Mouse (Mus musculus) cortical plate, adult 2 months (tissue): ENCODE data around the gene Prkacb. TPM values are rescaled to one million over a fixed set of nuclear protein-coding genes. Genes with fewer than 3 reads are reported as not detected.
A peak's percentile ranks its signal among the peaks of the same experiment; 100 is the strongest.

Source experiments
- H3K27ac ChIP-seq: fragments of 200-500 bp; 2 replicates; pipeline ENCODE4 v1.5.1; 2012; ENCODE audit warnings: low read length, control low read depth, inconsistent platforms; ENCODE audit not compliant: insufficient read depth
- H3K4me1 ChIP-seq: fragments of 200-500 bp; 2 replicates; pipeline ENCODE4 v1.6.1; 2011; ENCODE audit warnings: low read length; ENCODE audit not compliant: control insufficient read depth, insufficient read depth
- H3K4me3 ChIP-seq: fragments of 200-500 bp; 2 replicates; pipeline ENCODE4 v1.5.1; 2011; ENCODE audit warnings: mild to moderate bottlenecking, low read length, control low read depth; ENCODE audit not compliant: insufficient read depth
- CTCF ChIP-seq: fragments of 200-500 bp; IDR thresholded peaks from 2 replicates; pipeline ENCODE4 v1.5.1; 2011; ENCODE audit warnings: mild to moderate bottlenecking, control low read depth, low read length; ENCODE audit not compliant: insufficient read depth; ENCODE audit errors: extremely low read depth
- POLR2A ChIP-seq: fragments of 200-500 bp; IDR thresholded peaks from 2 replicates; pipeline ENCODE4 v1.6.1; 2011; ENCODE audit warnings: mild to moderate bottlenecking, low read length, control low read depth; ENCODE audit not compliant: insufficient read depth; ENCODE audit errors: extremely low read depth
- polyA plus RNA-seq: library from polyadenylated mRNA; depleted of rRNA; stranded (reverse); fragments of >200 nt; gene quantifications from 2 replicates; pipeline ENCODE4 v1.2.3, GENCODE M21; 2012

The Prkacb gene
- polyA plus RNA-seq, 1 experiment = 258 TPM

GRCm38 (mm10) chr3:146704099-146704498, 108.7 kb downstream of the Prkacb start:
- no peak overlapping the region for H3K4me3 ChIP-seq
- H3K27ac ChIP-seq = no peak overlapping the region
- TF ChIP-seq CTCF (no peak), POLR2A (no peak)
- no peaks in the 10 kb centered on the region; the same call in 1 of the 2 replicates for H3K4me1 ChIP-seq

- H3K4me1 ChIP-seq = peaks cover 1% of the 10 kb centered on the region
- TF ChIP-seq CTCF (no peak), POLR2A (no peak)
- H3K4me3 ChIP-seq = no peak overlapping the region
- no peak overlapping the region for H3K27ac ChIP-seq
Measured at GRCm38 (mm10) chr3:146700051-146700450, 112.7 kb downstream of the Prkacb start.

GRCm38 (mm10) chr3:146698982-146699381, 113.8 kb downstream of the Prkacb start:
- H3K4me1 ChIP-seq = peaks cover 1% of the 10 kb centered on the region; the same call in 1 of the 2 replicates
- TF ChIP-seq CTCF (no peak), POLR2A (no peak)
- no peak overlapping the region for H3K4me3 ChIP-seq
- H3K27ac ChIP-seq = no peak overlapping the region

GRCm38 (mm10) chr3:146692547-146692946, 120.2 kb downstream of the Prkacb start:
- H3K4me3 ChIP-seq = no peak overlapping the region
- H3K27ac ChIP-seq = no peak overlapping the region
- no peaks in the 10 kb centered on the region; the same call in 1 of the 2 replicates for H3K4me1 ChIP-seq
- TF ChIP-seq CTCF (no peak), POLR2A (no peak)

- H3K4me3 ChIP-seq = no peak overlapping the region
- H3K27ac ChIP-seq = no peak overlapping the region
- peaks cover 1% of the 10 kb centered on the region; the same call in 1 of the 2 replicates for H3K4me1 ChIP-seq
- TF ChIP-seq CTCF (no peak), POLR2A (no peak)
Measured at GRCm38 (mm10) chr3:146687121-146687725, 125.6 kb downstream of the Prkacb start.

GRCm38 (mm10) chr3:146686428-146686827, 126.4 kb downstream of the Prkacb start:
- Histone ChIP-seq H3K27ac (no peak overlapping the region), H3K4me3 (no peak overlapping the region), H3K4me1 (peaks cover 3% of the 10 kb centered on the region; the same call in 1 of the 2 replicates)
- TF ChIP-seq CTCF = no peak
- TF ChIP-seq POLR2A = no peak

- peak within 1 kb of the TSS; percentile 57 for H3K4me3 ChIP-seq
- no peak within 1 kb of the TSS for H3K27ac ChIP-seq
- H3K4me1 ChIP-seq = peaks cover 3% of the 10 kb centered on the region; the same call in 1 of the 2 replicates
- no peak for TF ChIP-seq CTCF
- TF ChIP-seq POLR2A = no peak
Measured at GRCm38 (mm10) chr3:146684811-146685675, 127.7 kb downstream of the Prkacb start, which contains the start of gene Samd13. TSS of gene Samd13 (minus strand) at chr3:146685592.

GRCm38 (mm10) chr3:146683095-146683494, 129.7 kb downstream of the Prkacb start:
- H3K4me1 ChIP-seq = peaks cover 3% of the 10 kb centered on the region; the same call in 1 of the 2 replicates
- TF ChIP-seq POLR2A = no peak
- TF ChIP-seq CTCF = no peak
- H3K4me3 ChIP-seq = no peak overlapping the region
- no peak overlapping the region for H3K27ac ChIP-seq

- Histone ChIP-seq H3K4me1 (peaks cover 3% of the 10 kb centered on the region; the same call in 1 of the 2 replicates), H3K4me3 (peak overlapping the region; percentile 45), H3K27ac (no peak overlapping the region)
- no peak for TF ChIP-seq POLR2A
- no peak for TF ChIP-seq CTCF
Measured at GRCm38 (mm10) chr3:146682140-146682651, 130.6 kb downstream of the Prkacb start.
